ENCODE assay signal across 18 mouse cellular contexts in the genomic region with DNA sequence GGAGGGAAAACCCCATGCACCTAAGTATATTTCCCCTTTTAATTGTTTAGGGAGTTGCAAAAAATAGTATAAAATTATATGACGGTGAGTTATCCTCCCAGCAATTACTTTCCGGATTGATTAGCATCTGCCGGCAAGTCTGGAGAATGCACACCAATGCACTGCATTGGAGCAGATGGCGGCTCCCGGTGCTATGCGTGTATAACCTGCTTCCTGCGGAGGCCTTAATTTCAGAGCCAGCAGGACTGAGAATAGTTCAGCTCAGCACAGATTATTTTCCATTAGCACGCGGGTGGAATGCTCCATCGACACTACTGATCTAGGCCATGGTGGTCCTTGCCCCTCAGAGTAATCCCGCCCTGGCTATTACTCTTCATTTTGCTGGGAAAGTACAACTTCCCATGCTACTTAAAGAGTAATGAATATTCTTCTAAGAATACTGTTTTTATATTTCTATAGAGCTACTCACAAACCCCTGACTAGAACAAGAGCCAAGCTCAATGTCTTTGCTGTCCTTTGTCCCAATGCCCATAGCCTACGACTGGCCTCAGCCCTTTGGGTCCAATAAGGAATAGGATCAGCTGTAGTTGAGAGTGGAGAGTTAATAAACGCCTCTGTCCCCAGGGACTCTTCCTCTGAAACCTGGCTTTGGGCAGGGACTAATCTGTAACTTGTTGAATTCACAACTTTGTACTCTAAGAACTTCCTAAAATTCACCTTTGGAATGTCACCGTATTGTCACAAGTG.
A peak's percentile ranks its signal among the peaks of the same experiment; 100 is the strongest.
DNase-seq lines count a peak whose midpoint lies in the region; ATAC-seq lines count a peak whose summit lies in the region.
"Had no signal": no experiment of that assay in that cellular context is flagged by ENCODE, and none has a peak within 500 bp of the region (broad histone marks: within the 10 kb centered on the region; RNA-seq: fewer than 3 reads in every experiment).

No protein-coding gene starts in this region.

- peak; percentile 91 for ATAC-seq in cerebellum, adult (ENCODE audit: insufficient number of reproducible peaks, low FRiP score, low TSS enrichment)
- ATAC-seq: CD4-positive, CD25-positive, alpha-beta regulatory T cell, adult 4 months; forebrain, embryonic 13.5 days; midbrain, embryonic 16.5 days had no signal

- H3K9me3 ChIP-seq in heart, embryonic 10.5 days: no peaks in the 10 kb centered on the region
- H3K9me3 ChIP-seq: forebrain, embryonic 13.5 days; heart, embryonic 13.5 days; limb, embryonic 15.5 days had no signal

- H3K27ac ChIP-seq in heart, embryonic 10.5 days: no peak overlapping the region
- H3K27ac ChIP-seq: forebrain, embryonic 13.5 days; heart, embryonic 13.5 days; left cerebral cortex, adult 2 months; limb, embryonic 15.5 days had no signal

- H3K27me3 ChIP-seq in heart, embryonic 10.5 days (ENCODE audit: insufficient read depth, poor library complexity, severe bottlenecking): no peaks in the 10 kb centered on the region
- H3K27me3 ChIP-seq: forebrain, embryonic 13.5 days; heart, embryonic 13.5 days; limb, embryonic 15.5 days had no signal

- peak; percentile 20 for DNase-seq in layer of hippocampus, adult 11-12 months (ENCODE audit: low spot score)
- DNase-seq in layer of hippocampus, postnatal 10 days (ENCODE audit: low spot score in 2 of 2): no peak
- peak; percentile 79 for DNase-seq in brain, adult 2 months (ENCODE audit: low read depth, low spot score)
- DNase-seq in cerebellum, postnatal 14 days: peak; percentile 66 to 83
- no peak for DNase-seq in ovary, adult 18-20 months (ENCODE audit: low spot score)
- no peak for DNase-seq in heart, adult 18-20 months
- DNase-seq in heart, embryonic 10.5 days (ENCODE audit: low spot score): no peak
- DNase-seq: adrenal gland, postnatal 10 days; heart, postnatal 4 days; lung, adult 2 months; thymus, postnatal 25 days had no signal

- 94% methylated on average over 14 of the region's 14 CpGs for WGBS in heart, embryonic 10.5 days

- no peak overlapping the region for H3K4me3 ChIP-seq in heart, embryonic 10.5 days
- H3K4me3 ChIP-seq: forebrain, embryonic 13.5 days; heart, embryonic 13.5 days; left cerebral cortex, adult 2 months; limb, embryonic 15.5 days had no signal

- no peaks in the 10 kb centered on the region for H3K4me1 ChIP-seq in heart, embryonic 10.5 days
- H3K4me1 ChIP-seq: forebrain, embryonic 13.5 days; limb, embryonic 15.5 days had no signal

- H3K36me3 ChIP-seq in heart, embryonic 10.5 days: peaks cover 5% of the 10 kb centered on the region; the same call in 1 of the 2 replicates

Comparison
In these comparisons a context has a peak if more than half of its experiments do, and no peak if none do; other contexts are left out.
1. DNase-seq: peak in layer of hippocampus, adult 11-12 months (single experiment), brain, adult 2 months (single experiment) and cerebellum, postnatal 14 days (2 of 2); none in layer of hippocampus, postnatal 10 days (0 of 2), ovary, adult 18-20 months (single experiment), heart, adult 18-20 months (0 of 2) and heart, embryonic 10.5 days (single experiment).